Mouse (Mus musculus): Measurements from ENCODE around the gene Gm20388. TPM values are rescaled to one million over a fixed set of nuclear protein-coding genes. Genes with fewer than 3 reads are reported as not detected.
"Not testable (repeated sequence)": the region's sequence is repeated elsewhere in the genome, so short reads cannot be mapped to it uniquely, and the experiment has no call there.

Gm20388 gene
- polyA plus RNA-seq, 1 experiment, result 23.9 TPM

DNA sequence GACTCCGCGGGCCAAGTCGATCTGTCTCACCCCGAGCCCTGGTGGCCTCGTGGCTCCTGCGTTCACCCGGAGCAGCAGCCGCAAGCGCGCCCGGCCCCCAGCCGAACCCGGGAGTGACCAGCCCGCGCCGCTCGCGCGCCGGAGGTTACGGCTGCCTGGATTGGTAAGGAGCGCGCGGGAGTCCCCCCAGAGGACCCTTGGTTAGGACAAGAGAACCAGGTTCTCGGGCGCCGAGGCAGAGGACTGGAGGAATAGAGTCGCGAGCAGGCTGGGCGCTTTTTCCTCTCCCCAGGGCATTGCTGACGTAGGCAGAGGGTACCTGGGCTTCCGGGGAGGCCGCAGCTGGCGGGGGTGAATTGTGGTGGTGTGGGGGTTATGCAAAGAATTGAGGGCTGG is 2657.5 kb downstream of the Gm20388 start:
- TF ChIP-seq POLR2A (IDR thresholded peaks at IDR 0.05; ENCODE audit: extremely low read depth, insufficient read depth, low read length) (no peak), CTCF (IDR thresholded peaks at IDR 0.05; ENCODE audit: extremely low read depth, insufficient read depth, low read length) (no peak)
- Histone ChIP-seq H3K27ac (ENCODE audit: insufficient read depth, low read length) (no peak overlapping the region), H3K4me1 (ENCODE audit: control insufficient read depth, insufficient read depth, low read length) (peaks cover 2% of the 10 kb centered on the region; the same call in 1 of the 2 replicates), H3K4me3 (ENCODE audit: insufficient read depth, low read length) (peak overlapping the region; percentile 53)

DNA sequence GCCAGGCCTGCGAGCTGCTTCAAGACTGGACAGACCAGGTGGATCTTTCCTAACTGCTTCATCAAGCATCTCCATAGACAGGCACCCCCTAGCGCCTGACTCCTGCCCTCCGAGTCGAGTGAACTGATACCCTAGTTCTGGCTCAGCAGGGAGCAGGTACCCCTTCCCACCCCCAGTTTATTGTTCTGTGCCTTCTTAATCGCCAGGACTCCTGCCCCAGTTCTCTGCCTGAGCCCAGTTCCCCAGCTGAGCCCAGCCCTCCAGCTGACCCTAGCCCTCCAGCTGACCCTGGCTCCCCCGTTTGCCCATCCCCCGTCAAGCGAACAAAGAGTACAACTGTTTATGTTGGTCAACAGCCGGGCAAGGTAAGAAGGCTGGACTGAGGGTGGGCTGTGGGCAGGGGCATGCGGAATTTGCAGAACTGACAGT is 2658.3 kb downstream of the Gm20388 start:
- Histone ChIP-seq H3K27ac (ENCODE audit: insufficient read depth, low read length) (no peak overlapping the region), H3K4me3 (ENCODE audit: insufficient read depth, low read length) (no peak overlapping the region), H3K4me1 (ENCODE audit: control insufficient read depth, insufficient read depth, low read length) (peaks cover 2% of the 10 kb centered on the region; the same call in 1 of the 2 replicates)
- no peak for TF ChIP-seq CTCF (IDR thresholded peaks at IDR 0.05; ENCODE audit: extremely low read depth, insufficient read depth, low read length)
- TF ChIP-seq POLR2A (IDR thresholded peaks at IDR 0.05; ENCODE audit: extremely low read depth, insufficient read depth, low read length), result no peak

DNA sequence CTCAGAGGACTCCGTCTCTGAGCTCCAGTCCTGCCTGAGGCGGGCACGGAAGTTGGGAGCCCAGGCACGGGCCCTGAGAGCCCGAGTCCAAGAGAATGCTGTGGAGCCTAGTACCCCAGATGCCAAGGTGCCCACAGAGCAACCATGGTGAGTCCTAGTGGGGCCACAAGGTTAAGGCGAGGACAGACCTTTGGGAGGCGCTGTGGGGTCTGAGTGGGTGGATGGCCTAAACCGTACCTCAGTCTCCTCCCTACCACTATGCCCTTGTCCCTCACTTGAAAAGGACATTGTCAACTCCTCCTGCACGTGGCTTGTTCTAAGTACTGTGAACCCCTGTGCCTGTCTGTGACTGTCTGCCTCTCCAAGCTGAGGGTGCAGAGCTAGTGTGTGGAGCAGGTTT is 2658.7 kb downstream of the Gm20388 start:
- no peak overlapping the region for H3K4me3 ChIP-seq (ENCODE audit: insufficient read depth, low read length)
- no peak overlapping the region for H3K27ac ChIP-seq (ENCODE audit: insufficient read depth, low read length)
- TF ChIP-seq POLR2A (IDR thresholded peaks at IDR 0.05; ENCODE audit: extremely low read depth, insufficient read depth, low read length), result no peak
- TF ChIP-seq CTCF (IDR thresholded peaks at IDR 0.05; ENCODE audit: extremely low read depth, insufficient read depth, low read length), result no peak
- peaks cover 2% of the 10 kb centered on the region; the same call in 1 of the 2 replicates for H3K4me1 ChIP-seq (ENCODE audit: control insufficient read depth, insufficient read depth, low read length)

DNA sequence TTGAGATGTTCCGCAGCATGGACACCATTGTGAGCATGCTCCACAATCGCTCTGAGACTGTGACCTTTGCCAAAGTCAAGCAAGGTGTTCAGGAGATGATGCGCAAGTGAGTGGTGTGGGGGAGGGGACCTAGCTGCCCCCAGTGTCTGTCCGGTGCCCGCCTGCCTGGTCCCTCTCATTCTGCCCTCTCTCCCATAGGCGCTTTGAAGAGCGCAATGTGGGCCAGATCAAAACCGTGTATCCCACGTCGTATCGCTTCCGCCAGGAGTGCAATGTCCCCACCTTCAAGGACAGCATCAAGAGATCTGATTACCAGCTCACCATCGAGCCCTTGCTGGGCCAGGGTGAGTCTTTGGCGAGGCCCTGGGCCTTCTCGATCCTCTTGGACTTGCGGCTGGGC is 2659.4 kb downstream of the Gm20388 start:
- Histone ChIP-seq H3K4me1 (ENCODE audit: control insufficient read depth, insufficient read depth, low read length) (peaks cover 2% of the 10 kb centered on the region; the same call in 1 of the 2 replicates), H3K4me3 (ENCODE audit: insufficient read depth, low read length) (no peak overlapping the region), H3K27ac (ENCODE audit: insufficient read depth, low read length) (no peak overlapping the region)
- TF ChIP-seq POLR2A (IDR thresholded peaks at IDR 0.05; ENCODE audit: extremely low read depth, insufficient read depth, low read length), result no peak
- TF ChIP-seq CTCF (IDR thresholded peaks at IDR 0.05; ENCODE audit: extremely low read depth, insufficient read depth, low read length), result no peak

DNA sequence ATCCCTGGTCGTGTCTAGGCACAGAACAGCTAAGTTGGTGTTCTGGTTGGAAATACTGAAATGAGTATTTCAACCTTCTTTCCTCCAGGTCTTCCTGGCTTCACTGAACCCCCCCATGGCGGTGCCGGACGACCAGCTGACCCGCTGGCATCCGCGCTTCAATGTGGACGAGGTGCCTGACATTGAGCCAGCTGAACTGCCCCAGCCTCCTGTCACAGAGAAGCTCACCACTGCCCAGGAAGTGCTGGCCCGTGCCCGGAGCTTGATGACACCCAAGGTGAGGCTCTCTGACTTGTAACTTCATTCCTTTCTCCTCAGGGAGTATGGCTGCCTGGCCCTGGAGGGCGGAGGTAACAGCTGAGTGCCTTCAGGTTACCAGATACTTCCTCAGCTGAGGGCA is 2660.5 kb downstream of the Gm20388 start:
- H3K4me1 ChIP-seq (ENCODE audit: control insufficient read depth, insufficient read depth, low read length), result peaks cover 2% of the 10 kb centered on the region; the same call in 1 of the 2 replicates
- TF ChIP-seq CTCF (IDR thresholded peaks at IDR 0.05; ENCODE audit: extremely low read depth, insufficient read depth, low read length), result no peak
- no peak for TF ChIP-seq POLR2A (IDR thresholded peaks at IDR 0.05; ENCODE audit: extremely low read depth, insufficient read depth, low read length)
- H3K4me3 ChIP-seq (ENCODE audit: insufficient read depth, low read length), result no peak overlapping the region
- no peak overlapping the region for H3K27ac ChIP-seq (ENCODE audit: insufficient read depth, low read length)

DNA sequence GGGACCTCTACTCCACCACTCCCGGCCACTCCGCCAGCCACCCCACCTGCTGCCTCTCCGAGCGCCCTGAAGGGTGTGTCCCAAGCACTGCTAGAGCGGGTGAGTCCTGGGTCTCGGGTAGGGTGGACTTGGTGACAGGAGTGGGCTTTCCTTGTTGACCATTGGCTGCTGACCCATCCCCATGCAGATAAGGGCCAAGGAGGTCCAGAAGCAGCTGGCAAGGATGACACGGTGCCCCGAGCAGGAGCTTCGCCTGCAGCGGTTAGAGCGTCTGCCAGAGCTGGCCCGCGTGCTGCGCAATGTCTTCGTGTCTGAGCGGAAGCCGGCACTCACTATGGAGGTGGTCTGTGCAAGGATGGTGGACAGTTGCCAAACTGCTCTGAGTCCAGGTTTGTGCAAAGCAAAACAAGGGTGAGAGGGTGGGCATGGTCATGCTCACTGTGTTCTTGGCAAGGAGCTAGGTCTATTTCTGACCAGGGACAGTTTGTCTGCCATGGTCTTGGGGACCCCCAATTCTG is 2661.2 kb downstream of the Gm20388 start:
- TF ChIP-seq POLR2A (IDR thresholded peaks at IDR 0.05; ENCODE audit: extremely low read depth, insufficient read depth, low read length) (no peak), CTCF (IDR thresholded peaks at IDR 0.05; ENCODE audit: extremely low read depth, insufficient read depth, low read length) (no peak)
- Histone ChIP-seq H3K27ac (ENCODE audit: insufficient read depth, low read length) (no peak overlapping the region), H3K4me1 (ENCODE audit: control insufficient read depth, insufficient read depth, low read length) (peaks cover 2% of the 10 kb centered on the region; the same call in 1 of the 2 replicates), H3K4me3 (ENCODE audit: insufficient read depth, low read length) (no peak overlapping the region)

DNA sequence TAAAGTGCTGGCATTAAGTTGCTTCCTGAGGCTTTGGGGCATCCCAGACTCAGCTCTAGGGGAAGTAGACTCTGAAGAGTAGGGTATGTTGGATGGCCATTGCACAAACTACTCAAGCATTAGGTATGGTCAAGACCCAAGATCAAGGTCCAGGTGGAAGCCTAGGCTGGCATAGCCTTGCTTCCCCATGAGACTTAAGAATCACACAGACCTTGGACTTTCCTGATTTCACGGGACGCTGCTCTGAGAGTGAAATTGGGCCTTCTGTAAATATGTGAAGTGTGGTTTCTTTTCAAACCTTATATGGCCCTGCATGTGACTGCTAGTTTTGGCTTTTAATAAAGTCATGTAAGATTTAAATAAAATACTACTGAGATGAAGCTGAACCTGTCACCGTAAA is 2662.1 kb downstream of the Gm20388 start:
- Histone ChIP-seq H3K4me3 (ENCODE audit: insufficient read depth, low read length) (no peak overlapping the region), H3K4me1 (ENCODE audit: control insufficient read depth, insufficient read depth, low read length) (no peaks in the 10 kb centered on the region), H3K27ac (ENCODE audit: insufficient read depth, low read length) (no peak overlapping the region)
- TF ChIP-seq POLR2A (IDR thresholded peaks at IDR 0.05; ENCODE audit: extremely low read depth, insufficient read depth, low read length) (no peak), CTCF (IDR thresholded peaks at IDR 0.05; ENCODE audit: extremely low read depth, insufficient read depth, low read length) (no peak)

DNA sequence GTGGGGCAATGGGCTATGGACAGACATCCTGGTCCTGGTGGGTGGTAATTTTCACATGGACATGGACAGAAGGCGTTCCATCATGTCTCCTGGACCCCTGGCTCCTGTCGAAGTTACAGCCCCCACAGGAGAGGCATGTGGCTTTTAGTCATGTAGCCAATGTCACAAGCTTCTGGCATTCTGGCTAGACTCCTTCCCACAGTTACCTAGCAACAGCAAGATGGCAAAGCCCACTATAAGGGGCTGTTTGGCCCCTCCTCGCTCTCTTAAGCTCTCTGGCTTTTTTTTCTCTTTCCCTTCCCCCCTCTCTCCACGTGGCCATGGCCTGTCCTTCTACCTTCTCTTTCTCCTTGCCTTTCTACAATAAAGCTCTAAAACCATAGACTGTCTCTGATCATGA is 2662.5 kb downstream of the Gm20388 start:
- not testable (repeated sequence) for H3K4me3 ChIP-seq (ENCODE audit: insufficient read depth, low read length); H3K4me1 ChIP-seq (ENCODE audit: control insufficient read depth, insufficient read depth, low read length); H3K27ac ChIP-seq (ENCODE audit: insufficient read depth, low read length)

DNA sequence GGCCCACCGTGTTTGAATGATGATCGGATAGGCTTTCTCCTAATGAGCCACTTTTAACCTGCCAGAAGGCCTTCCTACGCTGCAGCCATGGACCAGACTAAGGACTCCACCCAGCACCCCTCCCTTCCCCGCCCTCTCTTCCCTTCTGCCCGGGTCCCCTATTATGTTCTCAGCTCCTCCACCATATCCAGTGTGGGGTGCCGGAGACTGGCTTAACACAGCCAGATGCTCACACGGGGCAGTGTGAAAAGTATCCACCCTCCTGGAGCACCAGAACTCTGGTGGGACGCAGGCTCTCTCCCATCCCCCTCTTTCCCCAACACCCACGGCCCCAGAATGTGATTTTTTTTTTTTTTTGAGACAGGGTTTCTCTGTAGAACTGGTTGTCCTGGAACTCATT is 2662.9 kb downstream of the Gm20388 start:
- Histone ChIP-seq H3K27ac (ENCODE audit: insufficient read depth, low read length) (no peak overlapping the region), H3K4me1 (ENCODE audit: control insufficient read depth, insufficient read depth, low read length) (no peaks in the 10 kb centered on the region), H3K4me3 (ENCODE audit: insufficient read depth, low read length) (no peak overlapping the region)
- TF ChIP-seq CTCF (IDR thresholded peaks at IDR 0.05; ENCODE audit: extremely low read depth, insufficient read depth, low read length) (no peak), POLR2A (IDR thresholded peaks at IDR 0.05; ENCODE audit: extremely low read depth, insufficient read depth, low read length) (no peak)

DNA sequence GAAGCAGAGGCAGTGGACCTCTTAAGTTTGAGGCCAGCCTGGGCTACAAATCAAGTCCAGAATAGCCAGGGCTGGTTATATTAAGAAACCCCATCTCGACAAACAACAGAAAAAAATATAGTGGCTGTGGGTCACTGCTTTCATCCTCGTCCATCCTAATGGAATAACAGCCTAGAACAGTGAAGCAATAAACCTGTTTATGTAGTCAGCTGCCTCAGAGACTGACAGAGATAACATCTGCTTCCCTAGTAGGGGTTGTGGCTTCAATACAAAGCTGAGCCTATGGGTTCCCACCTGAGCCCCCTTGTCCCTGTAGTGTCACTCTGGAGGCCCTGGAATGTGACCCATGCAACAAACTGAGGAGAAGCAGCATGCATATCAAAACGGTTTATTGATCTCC is 2663.6 kb downstream of the Gm20388 start:
- H3K27ac ChIP-seq (ENCODE audit: insufficient read depth, low read length), result no peak overlapping the region
- no peak overlapping the region for H3K4me3 ChIP-seq (ENCODE audit: insufficient read depth, low read length)
- no peaks in the 10 kb centered on the region for H3K4me1 ChIP-seq (ENCODE audit: control insufficient read depth, insufficient read depth, low read length)
- TF ChIP-seq CTCF (IDR thresholded peaks at IDR 0.05; ENCODE audit: extremely low read depth, insufficient read depth, low read length) (no peak), POLR2A (IDR thresholded peaks at IDR 0.05; ENCODE audit: extremely low read depth, insufficient read depth, low read length) (no peak)

Measured in cortical plate, adult 2 months (tissue).